Mouse (Mus musculus) testis, postnatal 14 days (tissue): ENCODE results near the gene Mrpl16.

Experiments used
- DNase-seq: peaks from one replicate; pipeline ENCODE4 v3.0.0; 2021; ENCODE audit warnings: low spot score

The Mrpl16 gene

GRCm38 (mm10) chr19:11804423-11804822 is 34.2 kb downstream of the Mrpl16 start:
- no peak for DNase-seq

GRCm38 (mm10) chr19:11807251-11807650 is 37.1 kb downstream of the Mrpl16 start:
- DNase-seq, result no peak

GRCm38 (mm10) chr19:11807822-11808221 is 37.6 kb downstream of the Mrpl16 start:
- DNase-seq, result no peak

- no peak for DNase-seq
Measured at GRCm38 (mm10) chr19:11808452-11808851, 38.3 kb downstream of the Mrpl16 start.

GRCm38 (mm10) chr19:11810003-11810758 is 40.0 kb downstream of the Mrpl16 start:
- DNase-seq, result no peak

GRCm38 (mm10) chr19:11810856-11811255 is 40.7 kb downstream of the Mrpl16 start:
- no peak for DNase-seq

GRCm38 (mm10) chr19:11811688-11812365 is 41.6 kb downstream of the Mrpl16 start:
- DNase-seq, result no peak

GRCm38 (mm10) chr19:11813136-11813535 is 42.9 kb downstream of the Mrpl16 start:
- no peak for DNase-seq

GRCm38 (mm10) chr19:11813649-11814048 is 43.5 kb downstream of the Mrpl16 start:
- no peak for DNase-seq

GRCm38 (mm10) chr19:11814742-11815333 is 44.6 kb downstream of the Mrpl16 start:
- no peak for DNase-seq

GRCm38 (mm10) chr19:11816706-11817105 is 46.5 kb downstream of the Mrpl16 start:
- DNase-seq, result peak; percentile 16

GRCm38 (mm10) chr19:11817586-11817985 is 47.4 kb downstream of the Mrpl16 start:
- DNase-seq, result no peak

GRCm38 (mm10) chr19:11818199-11819142 is 48.3 kb downstream of the Mrpl16 start:
- peak; percentile 39 for DNase-seq

GRCm38 (mm10) chr19:11819143-11819700 is 49.0 kb downstream of the Mrpl16 start, which contains the start of gene Stx3:
Gene Stx3 (minus strand): TSS chr19:11819403.
- DNase-seq, result no peak

GRCm38 (mm10) chr19:11819800-11820199 is 49.6 kb downstream of the Mrpl16 start:
- peak; percentile 64 for DNase-seq

- no peak for DNase-seq
Measured at GRCm38 (mm10) chr19:11820211-11820610, 50.0 kb downstream of the Mrpl16 start.

- DNase-seq, result no peak
Measured at GRCm38 (mm10) chr19:11823346-11824065, 53.3 kb downstream of the Mrpl16 start.
